Mouse (Mus musculus) lung, postnatal 14 days (tissue): ENCODE measurements around the gene Gm6592.
"Not testable (repeated sequence)": the region's sequence is repeated elsewhere in the genome, so short reads cannot be mapped to it uniquely, and the experiment has no call there.

Source experiments
- DNase-seq: peaks from one replicate; pipeline ENCODE4 v3.0.0; 2021

Gm6592 gene

DNA sequence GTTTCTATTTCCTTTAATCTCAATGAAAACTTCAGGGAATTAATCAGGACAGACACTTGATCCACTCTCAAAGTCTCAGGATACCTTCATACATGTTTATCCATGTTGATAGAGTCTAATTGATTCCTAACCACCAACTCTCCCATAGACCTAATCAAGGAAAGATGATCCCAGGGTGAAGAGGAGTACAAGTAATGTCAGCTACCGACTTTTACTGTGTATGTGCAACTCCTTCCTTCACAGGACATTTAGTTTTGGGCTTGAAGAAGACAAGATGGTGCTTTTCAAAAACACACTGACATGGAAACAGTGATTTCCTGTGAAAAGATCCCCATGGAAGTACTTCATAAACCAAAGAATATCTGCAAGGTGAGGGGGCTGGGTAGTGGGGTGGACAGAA lies at the start of gene Gm6592:
Gene Gm6592, plus strand, starts transcription at position 301 of the 400 bp plus-strand sequence.
- DNase-seq: no peak

DNA sequence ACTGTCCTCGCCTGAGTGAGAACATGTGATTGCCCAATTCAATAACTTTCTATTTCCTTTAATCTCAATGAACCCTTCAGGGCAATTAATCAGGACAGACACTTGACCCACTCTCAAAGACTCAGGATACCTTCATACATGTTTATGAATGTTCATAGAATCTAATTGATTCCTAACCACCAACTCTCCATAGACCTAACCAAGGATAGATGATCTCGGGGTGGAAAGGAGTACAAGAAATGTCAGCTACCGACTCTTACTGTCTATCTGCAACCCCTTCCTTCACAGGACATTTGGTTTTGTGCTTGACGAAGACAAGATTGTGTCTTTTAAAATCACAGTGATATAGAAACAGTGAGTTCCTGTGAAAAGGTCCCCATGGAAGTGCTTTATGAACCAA lies 40.4 kb upstream of the Gm6592 start, which contains the start of gene Ssxb5:
Gene Ssxb5, plus strand, starts transcription at position 301 of the 400 bp plus-strand sequence.
- not testable (repeated sequence) for DNase-seq

DNA sequence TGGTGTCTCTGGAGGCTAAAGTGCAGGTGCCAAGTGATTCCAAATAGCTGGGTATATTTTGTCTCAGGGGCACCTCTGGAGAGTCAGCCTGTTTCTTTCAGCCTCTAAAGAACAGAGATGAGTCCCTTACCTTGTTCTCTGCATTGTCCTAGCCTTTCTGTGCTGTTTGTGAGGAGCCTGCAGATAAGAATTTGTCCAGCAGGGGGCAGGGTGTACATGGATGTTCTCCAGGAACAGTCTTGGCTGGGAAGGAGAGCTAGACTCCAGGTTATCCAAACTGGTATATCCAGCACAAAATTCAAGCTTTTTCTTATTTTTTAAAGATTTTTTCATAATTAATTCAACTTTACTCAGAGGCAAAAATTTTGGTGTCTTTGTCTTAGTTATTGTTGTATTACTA lies 11.8 kb upstream of the Gm6592 start:
- DNase-seq: peak; percentile 63

DNA sequence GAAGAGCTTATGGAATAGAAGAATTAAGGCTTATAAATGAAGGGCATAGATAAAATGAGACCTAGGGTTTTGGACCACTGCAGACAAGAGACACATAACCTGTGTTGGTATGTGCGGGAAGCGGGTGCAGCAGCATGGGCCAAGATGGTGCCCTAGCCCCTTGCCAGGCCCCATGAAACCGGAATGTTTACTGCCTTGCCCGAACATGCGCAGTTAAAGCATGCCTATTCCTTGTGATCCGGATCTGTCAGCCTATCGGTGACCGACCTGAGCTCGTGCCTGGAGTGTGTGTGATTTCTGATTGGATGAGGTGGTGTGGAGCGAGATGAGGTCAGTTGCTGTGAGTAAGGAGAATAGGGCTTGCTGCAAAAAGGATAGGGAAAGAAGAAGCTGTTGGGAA lies 8.7 kb downstream of the Gm6592 start:
- DNase-seq: no peak

DNA sequence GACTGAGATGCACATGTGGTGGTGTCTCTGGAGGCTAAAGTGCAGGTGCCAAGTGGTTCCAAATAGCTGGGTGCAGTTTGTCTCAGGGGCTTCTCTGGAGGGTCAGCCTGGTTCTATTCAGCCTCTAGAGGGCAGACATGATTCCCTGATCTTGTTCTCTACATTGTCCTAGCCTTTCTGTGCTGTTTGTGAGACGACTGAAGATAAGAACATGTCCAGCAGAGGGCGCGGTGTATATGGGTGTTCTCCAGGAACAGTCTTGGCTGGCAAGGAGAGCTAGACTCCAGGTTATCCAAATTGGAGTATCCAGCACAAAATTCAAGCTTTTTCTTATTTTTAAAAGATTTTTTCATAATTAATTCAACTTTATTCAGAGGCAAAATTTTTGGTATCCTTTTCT lies 20.5 kb downstream of the Gm6592 start:
- peak; percentile 80 for DNase-seq

DNA sequence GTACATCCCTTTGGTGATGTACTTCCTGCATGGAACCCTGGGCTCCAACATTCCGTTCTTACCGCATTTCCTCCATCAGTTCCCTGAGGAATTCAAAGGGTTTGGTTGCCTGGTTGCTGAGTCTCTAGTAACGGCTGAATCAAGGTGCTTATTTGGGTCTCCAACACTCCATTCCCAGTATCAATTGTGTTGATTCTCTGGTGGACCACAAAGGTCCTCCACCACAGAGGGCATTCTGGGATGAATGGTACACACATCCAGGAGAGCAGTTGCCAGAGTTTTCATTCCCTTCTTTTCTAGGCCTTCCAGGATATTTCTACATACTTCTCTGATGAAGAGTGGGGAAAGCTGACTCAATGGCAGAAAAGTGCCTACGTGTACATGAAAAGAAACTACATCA lies 30.2 kb downstream of the Gm6592 start, which contains the start of gene Gm5751:
Gene Gm5751, plus strand, starts transcription at position 301 of the 400 bp plus-strand sequence.
- not testable (repeated sequence) for DNase-seq

DNA sequence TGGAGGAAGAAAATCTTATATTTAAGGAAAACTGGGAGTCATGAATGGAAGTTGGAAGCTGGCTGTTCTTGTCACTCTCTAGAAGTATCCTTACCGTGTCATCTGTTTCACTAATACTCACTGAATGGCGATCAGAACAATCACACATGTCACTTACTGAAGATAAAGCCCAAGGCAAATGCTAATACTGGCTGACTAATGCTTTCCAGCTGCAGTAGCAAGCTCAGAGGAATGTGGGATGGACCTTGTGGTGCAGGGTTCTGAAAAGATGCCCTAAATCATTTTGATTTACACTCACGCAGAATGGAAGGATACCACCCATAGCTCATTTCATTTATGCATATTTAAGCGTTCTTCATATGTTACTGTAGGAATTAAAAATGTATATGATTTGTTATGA lies 40.5 kb downstream of the Gm6592 start:
- no peak for DNase-seq

DNA sequence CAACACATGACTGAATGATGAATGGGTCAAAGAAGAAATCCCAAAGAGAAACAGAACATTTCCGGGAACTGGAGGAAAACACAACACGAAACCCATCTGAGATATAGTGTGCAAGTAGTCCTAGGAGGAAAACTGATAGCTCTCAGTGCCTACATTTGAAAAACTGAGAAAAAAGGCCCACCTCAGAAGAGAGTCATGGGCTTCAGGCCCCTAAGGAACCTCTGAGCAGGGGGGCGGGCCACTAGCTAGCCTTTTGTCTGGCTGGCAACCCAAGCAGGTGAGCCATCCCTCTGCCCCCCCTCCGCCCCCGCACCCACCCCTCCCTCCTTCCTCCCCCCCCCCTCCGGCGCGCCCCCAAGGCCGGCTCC lies 48.2 kb downstream of the Gm6592 start:
- DNase-seq: no peak

DNA sequence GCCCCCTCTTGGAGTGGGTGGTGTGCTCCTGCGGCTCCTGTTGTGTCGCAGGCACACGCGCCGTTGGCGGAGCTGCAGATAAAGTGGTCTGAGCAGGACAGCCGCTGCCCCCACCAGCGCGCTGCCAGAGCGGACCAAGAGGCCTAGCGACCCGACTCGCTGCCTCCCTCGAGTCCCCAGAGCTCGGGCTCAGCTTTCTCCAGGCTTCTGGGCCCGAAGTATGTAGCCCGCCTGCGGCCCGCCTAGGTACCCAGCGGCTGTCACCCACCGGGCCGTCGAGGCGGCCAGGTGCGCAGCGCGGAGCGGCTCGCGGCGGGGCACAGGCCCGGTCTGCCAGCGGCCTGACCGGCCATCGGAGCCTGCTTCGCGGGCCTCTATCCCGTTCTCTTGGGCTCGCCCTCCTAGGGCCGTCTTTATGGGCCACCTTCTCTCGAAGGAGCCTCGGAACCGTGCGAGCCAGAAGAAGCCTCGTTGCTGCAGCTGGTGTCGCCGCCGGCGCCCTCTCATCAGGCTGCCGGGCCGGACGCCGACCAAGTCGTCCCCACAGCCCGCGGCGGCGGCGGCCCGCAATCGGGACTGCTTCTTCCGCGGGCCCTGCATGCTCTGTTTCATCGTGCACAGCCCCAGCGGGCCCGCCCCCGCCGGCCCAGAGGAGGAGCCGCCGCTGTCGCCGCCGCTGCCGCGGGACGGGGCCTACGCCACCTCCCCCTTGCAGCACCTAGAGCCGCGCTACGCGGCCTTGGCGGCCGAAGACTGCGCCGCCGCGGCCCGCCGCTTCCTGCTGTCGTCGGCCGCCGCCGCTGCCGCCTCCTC lies 48.8 kb downstream of the Gm6592 start, which contains the start of gene B630019K06Rik:
Gene B630019K06Rik, plus strand, starts transcription at position 40 of the 813 bp plus-strand sequence.
- DNase-seq: peak; percentile 66

DNA sequence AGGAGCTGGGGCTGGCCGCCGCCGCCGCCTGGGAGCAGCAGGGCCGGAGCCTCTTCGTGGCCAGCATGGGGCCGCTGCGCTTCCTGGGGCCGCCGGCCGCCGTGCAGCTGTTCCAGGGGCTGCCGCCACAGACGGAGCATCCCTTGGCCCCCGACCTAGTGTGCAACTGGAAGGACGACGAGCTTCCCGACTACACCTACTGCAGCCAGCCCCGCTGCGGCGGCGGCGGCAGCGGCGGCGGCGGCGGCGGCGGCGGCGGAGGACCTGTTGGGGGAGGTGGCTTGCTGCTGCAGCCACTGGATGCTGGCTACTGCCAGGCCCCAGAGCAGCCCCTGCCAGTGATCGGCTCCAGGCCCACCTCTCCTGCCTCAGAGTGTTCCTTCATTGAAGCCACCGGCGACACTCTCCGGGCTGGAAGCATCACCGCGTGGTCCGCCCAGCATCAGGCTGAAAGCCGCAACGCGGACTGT lies 49.4 kb downstream of the Gm6592 start:
- DNase-seq: peak; percentile 7
